Mouse (Mus musculus) G1E (cell line): ENCODE data around the gene Lyg1. TPM values are rescaled to one million over a fixed set of nuclear protein-coding genes. Genes with fewer than 3 reads are reported as not detected.

Experiments used
- ATAC-seq: 2 replicates; pipeline ENCODE4 v1.8.0; 2016; ENCODE audit warnings: mild to moderate bottlenecking; ENCODE audit not compliant: insufficient number of reproducible peaks, poor library complexity, low FRiP score, severe bottlenecking; ENCODE audit errors: extremely low read depth
- DNase-seq: peaks from one replicate; pipeline ENCODE4 v3.0.0; 2012; ENCODE audit warnings: low spot score
- H3K27me3 ChIP-seq: 2 replicates; pipeline ENCODE4 v1.6.1; 2012; ENCODE audit warnings: mild to moderate bottlenecking, low read length, inconsistent platforms; ENCODE audit not compliant: insufficient read depth
- H3K36me3 ChIP-seq: replicated peaks from 2 replicates; pipeline ENCODE3; 2012; ENCODE audit warnings: mild to moderate bottlenecking, inconsistent platforms
- H3K4me1 ChIP-seq: 2 replicates; pipeline ENCODE4 v1.6.1; 2012; ENCODE audit warnings: low read depth, low read length, inconsistent platforms, mixed read lengths; ENCODE audit not compliant: insufficient read depth
- H3K4me3 ChIP-seq: 2 replicates; pipeline ENCODE4 v1.5.1; 2012; ENCODE audit warnings: low read depth, mild to moderate bottlenecking, inconsistent platforms, low read length, moderate library complexity, mixed read lengths
- H3K9me3 ChIP-seq: replicated peaks from 2 replicates; pipeline ENCODE4 v1.6.1; 2012; ENCODE audit warnings: inconsistent platforms
- CTCF ChIP-seq: IDR thresholded peaks from 2 replicates; pipeline ENCODE4 v1.5.1; 2012; ENCODE audit warnings: low read depth, low read length, inconsistent platforms, mixed read lengths
- GATA1 ChIP-seq: IDR thresholded peaks from 2 replicates; pipeline ENCODE4 v1.6.1; 2012; ENCODE audit warnings: borderline replicate concordance, low read length, inconsistent platforms, mixed read lengths
- GATA2 ChIP-seq: IDR thresholded peaks from 2 replicates; pipeline ENCODE4 v1.6.1; 2012; ENCODE audit warnings: low read depth, low read length, inconsistent platforms, borderline replicate concordance
- POLR2AphosphoS5 ChIP-seq: IDR thresholded peaks from 2 replicates; pipeline ENCODE4 v1.6.1; 2012; ENCODE audit warnings: low read depth, low read length, inconsistent platforms; ENCODE audit not compliant: insufficient replicate concordance
- TAL1 ChIP-seq: conservative IDR thresholded peaks from 2 replicates; pipeline ENCODE4 v1.6.1; 2012; ENCODE audit warnings: low read depth, low read length, inconsistent platforms, mixed read lengths
- polyA plus RNA-seq: library from polyadenylated mRNA; stranded (reverse); fragments of >175 nt; gene quantifications from 2 replicates; pipeline ENCODE4 v1.2.3, GENCODE M21; 2012
- total RNA-seq, 2 experiments: library from RNA; stranded (forward) in 1 of 2; stranded (reverse) in 1 of 2; fragments of 200-1000 nt in 1 of 2; fragments of >200 nt in 1 of 2; fragmentation: Nextera tagmentation in 1 of 2; gene quantifications; 2 replicates each; pipeline ENCODE4 v1.2.3; 2014 to 2017

Gene Lyg1
- total and polyA plus RNA-seq, 3 experiments = not detected

- H3K4me3 ChIP-seq = no peak overlapping the region
- H3K9me3 ChIP-seq = no peaks in the 10 kb centered on the region
- ATAC-seq = no peak
- no peaks in the 10 kb centered on the region for H3K36me3 ChIP-seq
- TF ChIP-seq TAL1 = no peak
- TF ChIP-seq GATA2 = no peak
- TF ChIP-seq CTCF = no peak
- no peak for TF ChIP-seq POLR2AphosphoS5
- no peak for TF ChIP-seq GATA1
- H3K4me1 ChIP-seq = no peaks in the 10 kb centered on the region
- peaks cover 23% of the 10 kb centered on the region for H3K27me3 ChIP-seq
- DNase-seq = no peak
Measured at GRCm38 (mm10) chr1:37956690-37957431, 698 bp downstream of the Lyg1 start.

DNA sequence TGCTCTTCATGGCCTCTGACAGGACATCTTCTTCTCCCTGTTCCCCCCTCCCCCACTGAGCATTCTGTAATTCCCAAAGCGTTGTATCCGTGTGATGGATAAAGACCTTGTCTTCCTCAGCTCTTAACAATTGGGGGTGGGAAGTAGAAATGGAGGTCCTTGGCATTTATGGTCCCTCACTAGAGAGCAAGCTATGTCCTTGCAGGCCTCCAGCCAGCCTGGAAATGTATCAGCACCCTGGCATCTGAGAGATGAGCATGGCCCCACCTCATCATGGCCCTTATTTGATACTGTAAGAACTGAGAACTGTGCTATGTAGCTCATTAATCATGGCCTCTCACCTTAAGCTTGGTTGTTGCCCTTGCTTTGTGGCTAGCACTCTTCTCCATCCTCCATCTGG, 2.3 kb downstream of the Lyg1 start:
- H3K27me3 ChIP-seq = peaks cover 28% of the 10 kb centered on the region
- H3K4me1 ChIP-seq = no peaks in the 10 kb centered on the region
- TF ChIP-seq TAL1 (no peak), GATA1 (no peak), GATA2 (no peak), POLR2AphosphoS5 (no peak), CTCF (no peak)
- no peaks in the 10 kb centered on the region for H3K36me3 ChIP-seq
- ATAC-seq (no peak), DNase-seq (no peak)
- H3K9me3 ChIP-seq = no peaks in the 10 kb centered on the region
- no peak overlapping the region for H3K4me3 ChIP-seq

DNA sequence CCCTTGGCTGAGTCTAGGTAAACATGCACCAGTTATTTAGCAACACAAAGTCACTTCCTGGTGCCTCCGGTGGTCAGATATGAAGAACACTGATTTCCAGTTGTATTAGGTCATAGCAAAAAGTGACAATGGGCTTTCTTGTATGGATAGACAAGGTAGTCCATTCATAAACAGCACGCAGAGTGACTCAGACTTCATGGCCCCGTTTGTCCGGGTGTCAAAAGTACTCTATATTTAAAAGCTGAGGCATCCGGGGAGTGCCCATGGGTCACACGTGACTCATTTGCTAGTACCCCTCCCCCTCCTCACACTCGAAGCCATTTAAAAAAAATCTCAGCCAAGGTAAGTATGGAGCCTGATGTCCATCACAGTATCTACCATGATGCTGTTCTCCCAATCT, 2.8 kb downstream of the Lyg1 start:
- DNase-seq = no peak
- H3K4me3 ChIP-seq = no peak overlapping the region
- no peaks in the 10 kb centered on the region for H3K36me3 ChIP-seq
- TF ChIP-seq GATA1 = no peak
- no peak for TF ChIP-seq TAL1
- no peak for TF ChIP-seq POLR2AphosphoS5
- TF ChIP-seq CTCF = no peak
- TF ChIP-seq GATA2 = no peak
- no peaks in the 10 kb centered on the region for H3K9me3 ChIP-seq
- ATAC-seq = no peak
- peaks cover 31% of the 10 kb centered on the region for H3K27me3 ChIP-seq
- no peaks in the 10 kb centered on the region for H3K4me1 ChIP-seq

DNA sequence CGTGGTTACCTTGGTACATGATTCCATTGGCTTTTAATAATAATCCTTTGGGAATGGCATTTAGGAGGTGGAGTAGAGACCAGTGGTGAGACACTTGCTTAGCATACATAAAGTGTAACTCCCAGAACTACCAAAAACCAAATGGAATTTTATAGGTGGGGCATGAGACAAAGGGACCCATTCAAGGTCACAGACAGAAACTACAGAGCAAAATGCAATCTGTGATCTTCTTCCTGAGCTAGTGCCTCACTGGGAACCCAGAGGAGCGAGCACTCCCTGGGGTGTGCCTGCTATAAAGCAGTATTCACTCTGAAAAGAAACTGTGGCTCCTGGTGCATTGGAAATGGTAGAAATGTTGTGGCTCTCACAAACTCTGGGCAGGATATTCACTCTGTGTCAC, 8.7 kb downstream of the Lyg1 start:
- Histone ChIP-seq H3K27me3 (peaks cover 15% of the 10 kb centered on the region), H3K9me3 (no peaks in the 10 kb centered on the region), H3K4me3 (no peak overlapping the region), H3K36me3 (no peaks in the 10 kb centered on the region), H3K4me1 (no peaks in the 10 kb centered on the region)
- DNase-seq (no peak), ATAC-seq (no peak)
- no peak for TF ChIP-seq POLR2AphosphoS5
- no peak for TF ChIP-seq GATA2
- no peak for TF ChIP-seq GATA1
- TF ChIP-seq CTCF = no peak
- TF ChIP-seq TAL1 = no peak

DNA sequence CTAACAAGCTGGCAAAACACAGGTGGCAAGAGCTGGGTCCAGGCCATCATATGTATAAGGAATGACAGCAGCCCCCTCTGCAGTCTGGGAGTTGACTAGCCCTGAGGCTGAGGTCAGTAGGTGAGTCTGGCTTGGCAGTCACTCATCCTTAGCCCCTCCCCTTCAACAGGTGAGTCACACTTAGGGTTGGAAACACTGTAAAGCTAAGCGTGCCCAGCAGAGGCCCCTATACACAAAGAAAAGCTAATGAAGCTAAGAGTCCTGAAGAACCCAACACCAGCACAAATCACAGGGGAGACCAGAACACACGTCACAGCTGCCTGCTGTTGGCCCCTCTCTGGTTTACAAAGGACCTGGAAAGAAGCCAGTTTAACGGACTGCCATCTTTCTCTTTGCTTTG, 25.8 kb downstream of the Lyg1 start:
- no peak for ATAC-seq

GRCm38 (mm10) chr1:37925971-37926370, 31.6 kb downstream of the Lyg1 start:
- Histone ChIP-seq H3K4me3 (no peak overlapping the region), H3K27me3 (peaks cover 24% of the 10 kb centered on the region), H3K9me3 (no peaks in the 10 kb centered on the region), H3K4me1 (no peaks in the 10 kb centered on the region; the same call in 1 of the 2 replicates), H3K36me3 (no peaks in the 10 kb centered on the region)
- ATAC-seq = no peak
- TF ChIP-seq POLR2AphosphoS5 (no peak), TAL1 (no peak), CTCF (no peak), GATA1 (no peak), GATA2 (no peak)
- no peak for DNase-seq

More for the DNA sequence above, 25.8 kb downstream of the Lyg1 start:
- H3K9me3 ChIP-seq = 0 out of 2 replicates have a peak, but pooled peaks cover 3% of the 10 kb centered on the region
- no peak for DNase-seq
- no peak overlapping the region for H3K4me3 ChIP-seq
- H3K4me1 ChIP-seq = no peaks in the 10 kb centered on the region
- H3K27me3 ChIP-seq = peaks cover 14% of the 10 kb centered on the region
- no peak for TF ChIP-seq GATA1
- TF ChIP-seq POLR2AphosphoS5 = no peak
- no peak for TF ChIP-seq TAL1
- TF ChIP-seq GATA2 = no peak
- no peak for TF ChIP-seq CTCF
- H3K36me3 ChIP-seq = no peaks in the 10 kb centered on the region

GRCm38 (mm10) chr1:37922536-37922935, 35.0 kb downstream of the Lyg1 start:
- no peak for DNase-seq
- peaks cover 32% of the 10 kb centered on the region for H3K27me3 ChIP-seq
- no peaks in the 10 kb centered on the region for H3K9me3 ChIP-seq
- H3K4me3 ChIP-seq = no peak overlapping the region
- TF ChIP-seq CTCF = no peak
- TF ChIP-seq TAL1 = no peak
- TF ChIP-seq GATA2 = no peak
- no peak for TF ChIP-seq POLR2AphosphoS5
- TF ChIP-seq GATA1 = no peak
- H3K36me3 ChIP-seq = no peaks in the 10 kb centered on the region
- no peaks in the 10 kb centered on the region; the same call in 1 of the 2 replicates for H3K4me1 ChIP-seq
- ATAC-seq = no peak
